Mouse (Mus musculus) T-helper 17 cell (primary cell): ENCODE results near the gene Hoxd4.

ENCODE experiments used
- in situ Hi-C, 2 experiments: fragments of 300-600 bp; cut with MboI, MseI; formaldehyde crosslinking; loops; 1 replicate in 1 of 2; 2 replicates in 1 of 2; pipeline ENCODE4 v1.15.1; 2025; ENCODE audit warnings: high pct_unique_total_duplicates in 2 of 2

Hoxd4 gene

GRCm38 (mm10) chr2:74760146-74760545, 48.4 kb downstream of the Hoxd4 start:
- in situ Hi-C loops, result no loop called here

- in situ Hi-C loops, result no loop called here
Observed at GRCm38 (mm10) chr2:74761941-74762340, 50.2 kb downstream of the Hoxd4 start.

DNA sequence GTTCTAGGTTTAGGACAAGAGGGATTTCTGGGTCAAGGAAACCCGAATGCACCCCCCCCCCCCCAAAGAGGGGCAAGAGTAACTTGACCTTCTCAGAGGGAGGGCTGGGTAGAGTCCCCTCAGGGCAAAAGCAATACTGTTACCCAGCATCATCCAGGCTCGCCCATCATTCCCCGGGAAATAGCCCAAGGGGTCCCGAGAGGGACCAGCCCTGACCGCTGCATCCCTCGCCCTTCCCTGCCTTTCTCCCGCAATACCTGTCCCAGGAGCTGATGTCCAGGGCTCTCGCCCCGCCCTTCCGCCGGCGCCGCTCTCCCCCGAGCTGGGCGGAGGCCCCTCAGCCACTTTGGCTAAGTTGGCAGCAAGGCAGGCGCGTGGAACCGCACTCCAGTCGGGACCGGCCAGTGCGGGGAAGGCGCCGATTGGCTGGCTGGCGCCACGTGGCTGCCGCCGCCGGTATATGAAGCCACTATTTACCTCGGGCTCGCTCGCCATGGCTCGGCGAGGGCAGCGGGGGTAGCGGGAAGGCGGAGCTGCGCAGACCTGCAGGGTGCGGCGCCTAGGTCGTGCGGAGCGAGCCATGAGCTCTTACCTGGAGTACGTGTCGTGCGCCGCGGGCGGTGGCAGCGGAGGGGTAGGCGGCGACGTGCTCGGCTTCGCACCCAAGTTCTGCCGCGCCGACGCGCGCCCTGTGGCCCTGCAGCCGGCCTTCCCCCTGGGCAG, 51.0 kb downstream of the Hoxd4 start, which contains the start of gene Hoxd1:
Gene Hoxd1, plus strand, starts transcription at position 459 of the 723 bp plus-strand sequence.
- in situ Hi-C loops, result no loop called here

- in situ Hi-C loops, result no loop called here
Observed at GRCm38 (mm10) chr2:74763245-74763735, 51.6 kb downstream of the Hoxd4 start.

DNA sequence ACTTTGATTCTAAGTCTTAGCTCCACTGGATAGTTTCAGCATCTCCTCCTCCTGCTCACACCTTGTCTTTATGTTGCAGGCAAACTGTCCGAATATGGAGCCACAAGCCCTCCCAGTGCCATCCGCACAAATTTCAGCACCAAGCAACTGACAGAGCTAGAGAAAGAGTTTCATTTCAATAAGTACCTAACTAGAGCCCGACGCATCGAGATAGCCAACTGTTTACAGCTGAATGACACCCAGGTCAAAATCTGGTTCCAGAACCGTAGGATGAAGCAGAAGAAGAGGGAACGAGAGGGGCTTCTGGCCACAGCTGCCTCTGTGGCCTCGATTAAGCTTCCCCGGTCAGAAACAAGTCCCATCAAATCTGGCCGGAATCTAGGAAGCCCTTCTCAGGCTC, 52.2 kb downstream of the Hoxd4 start:
- in situ Hi-C loops, result no loop called here

DNA sequence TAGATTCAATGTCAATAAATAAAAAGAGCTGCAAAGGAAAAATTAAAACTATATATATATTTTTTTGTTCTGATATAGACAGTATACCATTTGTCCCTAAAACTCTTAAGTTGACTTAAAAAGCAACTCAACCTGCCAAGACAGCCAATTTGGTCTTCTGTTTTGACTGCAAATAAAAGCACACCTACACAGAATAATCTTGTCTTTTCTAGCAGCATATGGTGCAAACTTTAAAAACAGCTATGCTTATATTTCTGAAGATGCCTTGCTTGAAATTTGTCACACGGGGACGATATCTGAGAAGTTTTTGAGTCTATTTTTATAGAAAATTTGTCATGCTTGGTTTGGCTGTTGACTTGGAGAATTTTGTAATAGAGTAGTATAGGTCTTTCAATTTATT, 62.6 kb downstream of the Hoxd4 start:
- in situ Hi-C loops, result no loop called here

DNA sequence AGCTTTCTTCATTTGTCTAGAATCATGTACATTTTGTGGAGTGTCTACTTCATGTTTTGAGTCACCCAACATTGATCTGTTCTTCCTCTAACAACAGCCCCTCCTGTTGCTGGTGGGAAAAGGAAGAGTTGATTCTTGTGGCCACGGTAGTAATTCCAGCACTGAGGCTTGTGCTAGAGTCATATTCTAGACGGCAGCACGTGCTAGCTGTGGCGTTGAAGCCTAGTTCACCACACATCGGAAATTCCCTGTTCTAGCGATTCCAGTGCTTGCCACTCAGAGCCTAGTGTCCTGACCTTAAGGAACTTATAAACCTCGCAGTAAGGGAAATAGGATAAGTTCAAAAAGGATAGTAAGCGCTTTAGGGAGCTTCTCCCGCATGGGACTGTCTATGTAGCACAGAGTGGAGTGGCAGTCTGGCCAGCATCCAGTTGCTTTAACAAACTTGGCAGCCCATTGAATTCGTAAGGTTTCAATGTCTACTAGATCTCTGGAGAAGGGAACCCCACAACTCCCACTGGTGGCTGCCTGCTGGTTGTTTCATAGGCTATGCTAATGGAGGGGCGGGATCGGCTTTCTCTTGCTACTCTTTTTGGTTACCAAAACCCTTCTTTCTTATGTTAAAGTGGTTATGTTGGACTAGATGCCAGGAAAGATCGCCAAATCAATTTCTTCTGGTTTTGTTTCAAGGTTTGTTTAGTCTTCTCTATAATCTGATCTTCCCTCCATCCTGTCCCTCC, 66.0 kb downstream of the Hoxd4 start:
- in situ Hi-C loops, result no loop called here
